Mouse (Mus musculus) myocyte (in vitro differentiated cells): ENCODE data around the gene Prrt1.

Experiments used
- CEBPB ChIP-seq: IDR thresholded peaks from 2 replicates; pipeline ENCODE4 v1.6.1; 2011; ENCODE audit warnings: mild to moderate bottlenecking, moderate library complexity; ENCODE audit not compliant: poor library complexity, insufficient read depth, severe bottlenecking
- E2F4 ChIP-seq: IDR thresholded peaks from one replicate; pipeline ENCODE4 v1.6.1; 2011; ENCODE audit warnings: mild to moderate bottlenecking, control low read depth, moderate library complexity; ENCODE audit not compliant: insufficient read depth
- POLR2A ChIP-seq: IDR thresholded peaks from one replicate; pipeline ENCODE4 v1.6.1; 2011; ENCODE audit warnings: low read depth, mild to moderate bottlenecking, control low read depth, moderate library complexity; ENCODE audit not compliant: insufficient read length
- TCF12 ChIP-seq: IDR thresholded peaks from one replicate; pipeline ENCODE4 v1.6.1; 2011; ENCODE audit warnings: mild to moderate bottlenecking, control low read depth; ENCODE audit not compliant: poor library complexity, insufficient read depth, severe bottlenecking
- USF1 ChIP-seq: IDR thresholded peaks from one replicate; pipeline ENCODE4 v1.6.1; 2011; ENCODE audit warnings: low read depth, mild to moderate bottlenecking, control low read depth, moderate library complexity

- TF ChIP-seq POLR2A (no peak), E2F4 (no peak), TCF12 (no peak), CEBPB (no peak), USF1 (no peak)
Observed at GRCm38 (mm10) chr17:34583397-34583796, 45.9 kb upstream of the Prrt1 start.
